Mouse (Mus musculus) G1E-ER4 (cell line): ENCODE results near the gene Gm4187. TPM values are rescaled to one million over a fixed set of nuclear protein-coding genes. Genes with fewer than 3 reads are reported as not detected.
"Not testable (repeated sequence)": the region's sequence is repeated elsewhere in the genome, so short reads cannot be mapped to it uniquely, and the experiment has no call there.

Source experiments
- GATA1 ChIP-seq: IDR thresholded peaks from one replicate; pipeline ENCODE4 v1.8.0; 2012; ENCODE audit warnings: low read length, inconsistent platforms
- polyA plus RNA-seq: library from polyadenylated mRNA; stranded (reverse); fragments of >175 nt; gene quantifications from 2 replicates; pipeline ENCODE4 v1.2.3, GENCODE M21; 2012

Gene Gm4187
- not detected in 2 replicates for polyA plus RNA-seq

- TF ChIP-seq GATA1: not testable (repeated sequence)
Measured at GRCm38 (mm10) chr7:22329617-22330016, at the start of gene Gm4187. Gene Gm4187, minus strand, starts transcription at chr7:22329717.

DNA sequence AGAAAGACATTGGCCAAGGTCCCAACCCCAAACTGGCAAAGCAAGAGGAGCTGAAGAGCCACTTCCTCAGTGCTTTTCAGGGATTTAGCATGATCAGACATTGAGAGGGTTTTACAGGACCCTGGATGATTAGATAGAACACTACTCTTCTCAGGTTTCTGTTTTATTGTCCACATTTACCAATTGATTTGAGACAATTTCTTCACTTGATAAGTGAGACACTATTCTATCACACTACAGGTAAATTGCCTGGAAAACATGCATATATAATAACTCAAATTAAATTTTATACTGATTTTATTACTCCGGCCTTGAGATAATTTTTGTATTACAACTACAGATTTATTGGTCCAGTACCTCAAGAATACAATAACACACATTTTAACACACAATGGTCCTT, 41.4 kb upstream of the Gm4187 start, which contains the start of gene Gm8660:
TSS of gene Gm8660 (minus strand) at position 101 of the 400 bp plus-strand sequence.
- TF ChIP-seq GATA1: not testable (repeated sequence)

Other genes with a start within 250 kb of the Gm4187 start
- gene Gm16451, start 211.5 kb downstream of the Gm4187 start, polyA plus RNA-seq: not detected in 2 replicates
- not detected in 2 replicates for gene Gm10666, start 195.0 kb downstream of the Gm4187 start, polyA plus RNA-seq
- gene Vmn1r142, start 165.7 kb downstream of the Gm4187 start, polyA plus RNA-seq: not detected in 2 replicates
- gene Vmn1r143, start 140.3 kb downstream of the Gm4187 start, polyA plus RNA-seq: not detected in 2 replicates
- gene Gm8653, start 128.5 kb downstream of the Gm4187 start, polyA plus RNA-seq: not detected in 2 replicates
- gene Gm8453, start 100.2 kb downstream of the Gm4187 start, polyA plus RNA-seq: not detected in 2 replicates
- gene Gm8660, start 41.3 kb upstream of the Gm4187 start, polyA plus RNA-seq: not detected in 2 replicates
- not detected in 2 replicates for gene Vmn1r148, start 83.9 kb upstream of the Gm4187 start, polyA plus RNA-seq
- not detected in 2 replicates for gene Vmn1r149, start 108.5 kb upstream of the Gm4187 start, polyA plus RNA-seq
- not detected in 2 replicates for gene Gm10665, start 134.4 kb upstream of the Gm4187 start, polyA plus RNA-seq
- gene Vmn1r151, start 170.0 kb upstream of the Gm4187 start, polyA plus RNA-seq: not detected in 2 replicates
- gene Vmn1r152, start 193.2 kb upstream of the Gm4187 start, polyA plus RNA-seq: not detected in 2 replicates
- not detected in 2 replicates for gene Gm8677, start 205.2 kb upstream of the Gm4187 start, polyA plus RNA-seq
- gene Gm4201, start 235.6 kb upstream of the Gm4187 start, polyA plus RNA-seq: not detected in 2 replicates